Mouse (Mus musculus): Measurements from ENCODE around the gene Map3k20. TPM values are rescaled to one million over a fixed set of nuclear protein-coding genes. Genes with fewer than 3 reads are reported as not detected.

Gene Map3k20
- total RNA-seq, 1 experiment: 20.3 TPM

- TF ChIP-seq MAFK (IDR thresholded peaks at IDR 0.05; ENCODE audit: insufficient read depth, low read depth, low read length): no peak
- Histone ChIP-seq H3K4me3 (ENCODE audit: insufficient read depth in 1 of 2, low read depth in 1 of 2, low read length in 2 of 2, poor library complexity in 1 of 2, severe bottlenecking in 1 of 2) (no peak overlapping the region), H3K36me3 (ENCODE audit: control insufficient read depth, insufficient read depth, low read length, poor library complexity, severe bottlenecking) (peaks cover 2% of the 10 kb centered on the region; the same call in 1 of the 2 replicates), H3K27ac (ENCODE audit: insufficient read depth, low read depth, low read length, poor library complexity, severe bottlenecking) (no peak overlapping the region), H3K9ac (ENCODE audit: insufficient read depth, low read depth, low read length, poor library complexity, severe bottlenecking) (no peak overlapping the region), H3K4me1 (ENCODE audit: control insufficient read depth in 2 of 2, insufficient read depth in 2 of 2, low read length in 2 of 2, poor library complexity in 1 of 2) (0 out of 4 replicates have a peak, but pooled peaks cover 0 to 2% of the 10 kb centered on the region in 2 experiments), H3K9me3 (ENCODE audit: control insufficient read depth, insufficient read depth, low read depth, low read length) (no peaks in the 10 kb centered on the region)
- in situ Hi-C loops (cut with MboI; ENCODE audit: low sequenced_read_pairs in 2 of 2, unreplicated experiment in 2 of 2): no loop called here
- no peak for DNase-seq (ENCODE audit: low read depth, low spot score)
Measured at GRCm38 (mm10) chr2:72294994-72295393, 9.6 kb downstream of the Map3k20 start.

GRCm38 (mm10) chr2:72296984-72297715 lies 11.7 kb downstream of the Map3k20 start:
- Histone ChIP-seq H3K9me3 (ENCODE audit: control insufficient read depth, insufficient read depth, low read depth, low read length) (no peaks in the 10 kb centered on the region), H3K4me3 (ENCODE audit: insufficient read depth in 1 of 2, low read depth in 1 of 2, low read length in 2 of 2, poor library complexity in 1 of 2, severe bottlenecking in 1 of 2) (no peak overlapping the region), H3K36me3 (ENCODE audit: control insufficient read depth, insufficient read depth, low read length, poor library complexity, severe bottlenecking) (peaks cover 2% of the 10 kb centered on the region; the same call in 1 of the 2 replicates), H3K9ac (ENCODE audit: insufficient read depth, low read depth, low read length, poor library complexity, severe bottlenecking) (no peak overlapping the region), H3K4me1 (ENCODE audit: control insufficient read depth in 2 of 2, insufficient read depth in 2 of 2, low read length in 2 of 2, poor library complexity in 1 of 2) (no peaks in the 10 kb centered on the region), H3K27ac (ENCODE audit: insufficient read depth, low read depth, low read length, poor library complexity, severe bottlenecking) (no peak overlapping the region)
- DNase-seq (ENCODE audit: low read depth, low spot score): no peak
- TF ChIP-seq MAFK (IDR thresholded peaks at IDR 0.05; ENCODE audit: insufficient read depth, low read depth, low read length): no peak
- no peak for TF ChIP-seq ZC3H11A (IDR thresholded peaks at IDR 0.05; ENCODE audit: borderline replicate concordance, low read depth, low read length)
- TF ChIP-seq CHD2 (IDR thresholded peaks at IDR 0.05; ENCODE audit: low read depth, low read length): no peak
- TF ChIP-seq HCFC1 (IDR thresholded peaks at IDR 0.05; ENCODE audit: borderline replicate concordance, insufficient read depth, low read length): no peak
- no peak for TF ChIP-seq ZNF384 (IDR thresholded peaks at IDR 0.05; ENCODE audit: low read depth, low read length)
- in situ Hi-C loops (cut with MboI; ENCODE audit: low sequenced_read_pairs in 2 of 2, unreplicated experiment in 2 of 2): no loop called here

GRCm38 (mm10) chr2:72297716-72298082 lies 12.3 kb downstream of the Map3k20 start:
- no peak for TF ChIP-seq HCFC1 (IDR thresholded peaks at IDR 0.05; ENCODE audit: borderline replicate concordance, insufficient read depth, low read length)
- TF ChIP-seq MAFK (IDR thresholded peaks at IDR 0.05; ENCODE audit: insufficient read depth, low read depth, low read length): no peak
- TF ChIP-seq CHD2 (IDR thresholded peaks at IDR 0.05; ENCODE audit: low read depth, low read length): no peak
- TF ChIP-seq ZC3H11A (IDR thresholded peaks at IDR 0.05; ENCODE audit: borderline replicate concordance, low read depth, low read length): no peak
- TF ChIP-seq ZNF384 (IDR thresholded peaks at IDR 0.05; ENCODE audit: low read depth, low read length): no peak
- Histone ChIP-seq H3K9ac (ENCODE audit: insufficient read depth, low read depth, low read length, poor library complexity, severe bottlenecking) (no peak overlapping the region), H3K4me1 (ENCODE audit: control insufficient read depth in 2 of 2, insufficient read depth in 2 of 2, low read length in 2 of 2, poor library complexity in 1 of 2) (no peaks in the 10 kb centered on the region), H3K4me3 (ENCODE audit: insufficient read depth in 1 of 2, low read depth in 1 of 2, low read length in 2 of 2, poor library complexity in 1 of 2, severe bottlenecking in 1 of 2) (no peak overlapping the region), H3K36me3 (ENCODE audit: control insufficient read depth, insufficient read depth, low read length, poor library complexity, severe bottlenecking) (peaks cover 2% of the 10 kb centered on the region; the same call in 1 of the 2 replicates), H3K9me3 (ENCODE audit: control insufficient read depth, insufficient read depth, low read depth, low read length) (no peaks in the 10 kb centered on the region), H3K27ac (ENCODE audit: insufficient read depth, low read depth, low read length, poor library complexity, severe bottlenecking) (no peak overlapping the region)
- in situ Hi-C loops (cut with MboI; ENCODE audit: low sequenced_read_pairs in 2 of 2, unreplicated experiment in 2 of 2): no loop called here
- no peak for DNase-seq (ENCODE audit: low read depth, low spot score)

- TF ChIP-seq CHD2 (IDR thresholded peaks at IDR 0.05; ENCODE audit: low read depth, low read length) (no peak), ZC3H11A (IDR thresholded peaks at IDR 0.05; ENCODE audit: borderline replicate concordance, low read depth, low read length) (no peak), ZNF384 (IDR thresholded peaks at IDR 0.05; ENCODE audit: low read depth, low read length) (no peak), HCFC1 (IDR thresholded peaks at IDR 0.05; ENCODE audit: borderline replicate concordance, insufficient read depth, low read length) (no peak), MAFK (IDR thresholded peaks at IDR 0.05; ENCODE audit: insufficient read depth, low read depth, low read length) (no peak)
- Histone ChIP-seq H3K27ac (ENCODE audit: insufficient read depth, low read depth, low read length, poor library complexity, severe bottlenecking) (no peak overlapping the region), H3K4me3 (ENCODE audit: insufficient read depth in 1 of 2, low read depth in 1 of 2, low read length in 2 of 2, poor library complexity in 1 of 2, severe bottlenecking in 1 of 2) (no peak overlapping the region), H3K9me3 (ENCODE audit: control insufficient read depth, insufficient read depth, low read depth, low read length) (no peaks in the 10 kb centered on the region), H3K4me1 (ENCODE audit: control insufficient read depth in 2 of 2, insufficient read depth in 2 of 2, low read length in 2 of 2, poor library complexity in 1 of 2) (no peaks in the 10 kb centered on the region), H3K36me3 (ENCODE audit: control insufficient read depth, insufficient read depth, low read length, poor library complexity, severe bottlenecking) (peaks cover 2% of the 10 kb centered on the region; the same call in 1 of the 2 replicates), H3K9ac (ENCODE audit: insufficient read depth, low read depth, low read length, poor library complexity, severe bottlenecking) (no peak overlapping the region; the same call in 1 of the 2 replicates)
- in situ Hi-C loops (cut with MboI; ENCODE audit: low sequenced_read_pairs in 2 of 2, unreplicated experiment in 2 of 2): no loop called here
- peak; percentile 43 for DNase-seq (ENCODE audit: low read depth, low spot score)
Measured at GRCm38 (mm10) chr2:72298406-72298805, 13.0 kb downstream of the Map3k20 start.

All from ES-E14 (cell line).